Mouse (Mus musculus) liver, embryonic 14.5 days (tissue): Measurements from ENCODE around the gene Vwc2.

Source experiments
- CTCF ChIP-seq: IDR thresholded peaks from 2 replicates; pipeline ENCODE4 v1.5.1; 2016; ENCODE audit warnings: antibody characterized with exemption, low read depth, control low read depth
- EP300 ChIP-seq: IDR thresholded peaks from 2 replicates; pipeline ENCODE4 v1.6.1; 2016; ENCODE audit warnings: antibody characterized with exemption, low read depth

GRCm38 (mm10) chr11:11242694-11243377, 128.8 kb downstream of the Vwc2 start:
- TF ChIP-seq EP300 (no peak), CTCF (no peak)
